Mouse (Mus musculus) midbrain, embryonic 12.5 days (tissue): ENCODE results near the gene Zfyve28. TPM values are rescaled to one million over a fixed set of nuclear protein-coding genes. Genes with fewer than 3 reads are reported as not detected.

Experiments used
- ATAC-seq: fragments of 200-750 bp; cut with Nextera tagmentation; 2 replicates; pipeline ENCODE4 v1.8.0; 2017; ENCODE audit warnings: low read depth, moderate TSS enrichment, moderate library complexity; ENCODE audit not compliant: low FRiP score
- H3K27ac ChIP-seq: fragments of 300-500 bp; sonication (generic); replicated peaks from 2 replicates; pipeline ENCODE4 v1.5.1; 2016; ENCODE audit warnings: mild to moderate bottlenecking
- H3K27me3 ChIP-seq: fragments of 300-500 bp; sonication (generic); 2 replicates; pipeline ENCODE4 v1.6.1; 2016; ENCODE audit warnings: mild to moderate bottlenecking
- H3K36me3 ChIP-seq: fragments of 300-500 bp; sonication (generic); 2 replicates; pipeline ENCODE4 v1.6.1; 2016
- H3K4me1 ChIP-seq: fragments of 300-500 bp; sonication (generic); 2 replicates; pipeline ENCODE4 v1.6.1; 2016
- H3K4me2 ChIP-seq: fragments of 300-500 bp; sonication (generic); replicated peaks from 2 replicates; pipeline ENCODE4 v1.6.1; 2016; ENCODE audit warnings: mild to moderate bottlenecking, moderate library complexity
- H3K4me3 ChIP-seq: fragments of 300-500 bp; sonication (generic); 2 replicates; pipeline ENCODE4 v1.5.1; 2016; ENCODE audit warnings: mild to moderate bottlenecking
- H3K9ac ChIP-seq: fragments of 300-500 bp; sonication (generic); replicated peaks from 2 replicates; pipeline ENCODE4 v1.6.1; 2016; ENCODE audit warnings: mild to moderate bottlenecking, moderate library complexity
- H3K9me3 ChIP-seq: fragments of 300-500 bp; sonication (generic); 2 replicates; pipeline ENCODE4 v1.6.1; 2016; ENCODE audit warnings: mild to moderate bottlenecking
- WGBS: fragments of 180-500 bp; shearing (Covaris S2); methylation state at CpG from one replicate; pipeline ENCODE4 v1.1.7; 2016; 5-methylcytosine and 5-hydroxymethylcytosine counted together
- polyA plus RNA-seq: library from polyadenylated mRNA; unstranded; fragments of >200 nt; fragmentation: Nextera tagmentation; extraction: Ambion mirVana; gene quantifications from 2 replicates; pipeline ENCODE4 v1.2.1, GENCODE M21; 2016

The Zfyve28 gene
- 1.9 and 2.5 TPM in 2 replicates for polyA plus RNA-seq

- Histone ChIP-seq H3K4me1 (peaks cover 23% of the 10 kb centered on the region), H3K9me3 (no peaks in the 10 kb centered on the region), H3K27ac (no peak within 1 kb of the TSS), H3K27me3 (peaks cover 62% of the 10 kb centered on the region), H3K4me3 (peak within 1 kb of the TSS; percentile 69), H3K4me2 (peak within 1 kb of the TSS; percentile 90), H3K9ac (peak within 1 kb of the TSS; percentile 60), H3K36me3 (no peaks in the 10 kb centered on the region)
- peak; percentile 99 for ATAC-seq
- WGBS, result under 1% methylated on average over 61 of the region's 83 CpGs
Measured at GRCm38 (mm10) chr5:34288154-34288716, at the start of gene Zfyve28, which contains the start of gene Cfap99. Zfyve28 (minus strand) TSS chr5:34288449. Cfap99 (plus strand) TSS chr5:34288600.

- ATAC-seq, result peak; percentile 44
- Histone ChIP-seq H3K36me3 (peaks cover 3% of the 10 kb centered on the region; the same call in 1 of the 2 replicates), H3K4me3 (peak overlapping the region; percentile 99), H3K27ac (peak overlapping the region; percentile 94), H3K27me3 (no peaks in the 10 kb centered on the region), H3K9ac (peak overlapping the region; percentile 96), H3K9me3 (no peaks in the 10 kb centered on the region), H3K4me2 (peak overlapping the region; percentile 82), H3K4me1 (peaks cover 20% of the 10 kb centered on the region)
- under 1% methylated on average over 42 of the region's 42 CpGs for WGBS
Measured at GRCm38 (mm10) chr5:34336775-34337450, 48.7 kb upstream of the Zfyve28 start.

GRCm38 (mm10) chr5:34336097-34336774, 48.0 kb upstream of the Zfyve28 start, which contains the start of gene Rnf4:
Rnf4 (plus strand) TSS chr5:34336289.
- Histone ChIP-seq H3K27me3 (no peaks in the 10 kb centered on the region), H3K4me1 (peaks cover 20% of the 10 kb centered on the region), H3K36me3 (peaks cover 3% of the 10 kb centered on the region; the same call in 1 of the 2 replicates), H3K4me2 (peak within 1 kb of the TSS; percentile 82), H3K4me3 (peak within 1 kb of the TSS; percentile 99), H3K27ac (peak within 1 kb of the TSS; percentile 94), H3K9me3 (no peaks in the 10 kb centered on the region), H3K9ac (peak within 1 kb of the TSS; percentile 96)
- WGBS, result under 1% methylated on average over 65 of the region's 67 CpGs
- peak; percentile 96 for ATAC-seq

GRCm38 (mm10) chr5:34335539-34336096, 47.4 kb upstream of the Zfyve28 start:
- peak overlapping the region; percentile 82 for H3K4me2 ChIP-seq
- H3K27ac ChIP-seq, result peak overlapping the region; percentile 85
- H3K27me3 ChIP-seq, result no peaks in the 10 kb centered on the region
- H3K4me1 ChIP-seq, result peaks cover 20% of the 10 kb centered on the region
- 3% methylated on average over 21 of the region's 21 CpGs for WGBS
- ATAC-seq, result no peak; the same call in none of the 2 replicates
- H3K9me3 ChIP-seq, result no peaks in the 10 kb centered on the region
- H3K9ac ChIP-seq, result peak overlapping the region; percentile 94
- H3K4me3 ChIP-seq, result peak overlapping the region; percentile 99
- peaks cover 3% of the 10 kb centered on the region; the same call in 1 of the 2 replicates for H3K36me3 ChIP-seq

- no peak overlapping the region for H3K4me2 ChIP-seq
- no peaks in the 10 kb centered on the region for H3K27me3 ChIP-seq
- H3K9ac ChIP-seq, result no peak overlapping the region
- H3K4me1 ChIP-seq, result peaks cover 20% of the 10 kb centered on the region
- no peaks in the 10 kb centered on the region for H3K9me3 ChIP-seq
- peaks cover 3% of the 10 kb centered on the region; the same call in 1 of the 2 replicates for H3K36me3 ChIP-seq
- ATAC-seq, result no peak
- 89% methylated on average over 1 of the region's 1 CpGs for WGBS
- H3K27ac ChIP-seq, result no peak overlapping the region
- H3K4me3 ChIP-seq, result no peak overlapping the region
Measured at GRCm38 (mm10) chr5:34334081-34334480, 45.8 kb upstream of the Zfyve28 start.

GRCm38 (mm10) chr5:34330136-34330535, 41.9 kb upstream of the Zfyve28 start:
- H3K9ac ChIP-seq, result no peak overlapping the region
- H3K4me1 ChIP-seq, result peaks cover 15% of the 10 kb centered on the region
- no peak overlapping the region for H3K27ac ChIP-seq
- H3K4me3 ChIP-seq, result no peak overlapping the region
- WGBS, result 84% methylated on average over 2 of the region's 2 CpGs
- no peaks in the 10 kb centered on the region; the same call in 1 of the 2 replicates for H3K27me3 ChIP-seq
- H3K4me2 ChIP-seq, result no peak overlapping the region
- ATAC-seq, result no peak
- H3K36me3 ChIP-seq, result no peaks in the 10 kb centered on the region
- no peaks in the 10 kb centered on the region for H3K9me3 ChIP-seq

GRCm38 (mm10) chr5:34326875-34327576, 38.8 kb upstream of the Zfyve28 start:
- peak overlapping the region; percentile 55 for H3K4me2 ChIP-seq
- peak overlapping the region; percentile 44 for H3K9ac ChIP-seq
- H3K36me3 ChIP-seq, result no peaks in the 10 kb centered on the region

GRCm38 (mm10) chr5:34326249-34326691, 38.0 kb upstream of the Zfyve28 start:
- 21% methylated on average over 4 of the region's 4 CpGs for WGBS
- no peak for ATAC-seq
- Histone ChIP-seq H3K4me2 (no peak overlapping the region), H3K9me3 (no peaks in the 10 kb centered on the region), H3K36me3 (no peaks in the 10 kb centered on the region), H3K27me3 (no peaks in the 10 kb centered on the region; the same call in 1 of the 2 replicates), H3K27ac (0 out of 2 replicates have a peak overlapping the region, but pooled peaks have one; percentile 11), H3K4me3 (no peak overlapping the region), H3K9ac (no peak overlapping the region), H3K4me1 (peaks cover 14% of the 10 kb centered on the region)

More at GRCm38 (mm10) chr5:34326875-34327576, 38.8 kb upstream of the Zfyve28 start:
- H3K4me1 ChIP-seq, result peaks cover 14% of the 10 kb centered on the region
- WGBS, result 11% methylated on average over 31 of the region's 31 CpGs
- 0 out of 2 replicates have a peak overlapping the region, but pooled peaks have one; percentile 15 for H3K27ac ChIP-seq
- H3K9me3 ChIP-seq, result no peaks in the 10 kb centered on the region
- peak; percentile 76 for ATAC-seq
- H3K27me3 ChIP-seq, result no peaks in the 10 kb centered on the region; the same call in 1 of the 2 replicates
- H3K4me3 ChIP-seq, result peak overlapping the region; percentile 35

GRCm38 (mm10) chr5:34325286-34325685, 37.0 kb upstream of the Zfyve28 start:
- H3K4me1 ChIP-seq, result peaks cover 14% of the 10 kb centered on the region
- no peak overlapping the region for H3K4me2 ChIP-seq
- H3K4me3 ChIP-seq, result no peak overlapping the region
- no peaks in the 10 kb centered on the region; the same call in 1 of the 2 replicates for H3K27me3 ChIP-seq
- H3K36me3 ChIP-seq, result no peaks in the 10 kb centered on the region
- ATAC-seq, result no peak
- no peaks in the 10 kb centered on the region for H3K9me3 ChIP-seq
- no peak overlapping the region for H3K9ac ChIP-seq
- no peak overlapping the region for H3K27ac ChIP-seq

GRCm38 (mm10) chr5:34321236-34321635, 33.0 kb upstream of the Zfyve28 start:
- no peaks in the 10 kb centered on the region for H3K36me3 ChIP-seq
- peaks cover 3% of the 10 kb centered on the region for H3K4me1 ChIP-seq
- no peak overlapping the region for H3K4me3 ChIP-seq
- H3K4me2 ChIP-seq, result no peak overlapping the region
- H3K27me3 ChIP-seq, result no peaks in the 10 kb centered on the region
- H3K9ac ChIP-seq, result no peak overlapping the region
- WGBS, result 92% methylated on average over 4 of the region's 4 CpGs
- ATAC-seq, result no peak
- no peaks in the 10 kb centered on the region for H3K9me3 ChIP-seq
- no peak overlapping the region for H3K27ac ChIP-seq

- H3K4me1 ChIP-seq, result no peaks in the 10 kb centered on the region
- no peaks in the 10 kb centered on the region for H3K27me3 ChIP-seq
- WGBS, result 67% methylated on average over 2 of the region's 2 CpGs
- H3K36me3 ChIP-seq, result no peaks in the 10 kb centered on the region
- no peak overlapping the region for H3K4me2 ChIP-seq
- no peak overlapping the region for H3K27ac ChIP-seq
- H3K9me3 ChIP-seq, result no peaks in the 10 kb centered on the region
- H3K4me3 ChIP-seq, result no peak overlapping the region
- no peak for ATAC-seq
- no peak overlapping the region for H3K9ac ChIP-seq
Measured at GRCm38 (mm10) chr5:34319491-34320034, 31.3 kb upstream of the Zfyve28 start.
